Mouse (Mus musculus) thymus, adult 2 months (tissue): Measurements from ENCODE around the gene Gm10670. TPM values are rescaled to one million over a fixed set of nuclear protein-coding genes. Genes with fewer than 3 reads are reported as not detected.
"Not testable (repeated sequence)": the region's sequence is repeated elsewhere in the genome, so short reads cannot be mapped to it uniquely, and the experiment has no call there.

ENCODE experiments used
- DNase-seq: peaks from one replicate; pipeline ENCODE4 v3.0.0; 2021
- H3K27ac ChIP-seq: fragments of 200-500 bp; 2 replicates; pipeline ENCODE4 v1.5.1; 2012; ENCODE audit warnings: low read length, control low read depth; ENCODE audit not compliant: control insufficient read depth, insufficient read depth
- H3K27me3 ChIP-seq: fragments of 200-500 bp; 2 replicates; pipeline ENCODE4 v1.6.1; 2012; ENCODE audit warnings: mild to moderate bottlenecking, low read length, moderate library complexity, mixed read lengths; ENCODE audit not compliant: control insufficient read depth, insufficient read depth
- H3K36me3 ChIP-seq: fragments of 200-500 bp; 2 replicates; pipeline ENCODE4 v1.6.1; 2012; ENCODE audit warnings: mild to moderate bottlenecking, low read length, moderate library complexity; ENCODE audit not compliant: control insufficient read depth, insufficient read depth
- H3K4me1 ChIP-seq: fragments of 200-500 bp; replicated peaks from 2 replicates; pipeline ENCODE4 v1.6.1; 2012; ENCODE audit warnings: low read length; ENCODE audit not compliant: control insufficient read depth, insufficient read depth
- H3K4me3 ChIP-seq: fragments of 200-500 bp; 2 replicates; pipeline ENCODE4 v1.5.1; 2012; ENCODE audit warnings: mild to moderate bottlenecking, low read length, control low read depth, moderate library complexity; ENCODE audit not compliant: control insufficient read depth, insufficient read depth
- WGBS: fragments of 180-500 bp; shearing (Covaris S2); methylation state at CpG from one replicate; pipeline ENCODE4 v1.1.7; 2018; 5-methylcytosine and 5-hydroxymethylcytosine counted together
- polyA plus RNA-seq: library from polyadenylated mRNA; depleted of rRNA; stranded (reverse); fragments of >200 nt; gene quantifications from 2 replicates; pipeline ENCODE4 v1.2.3, GENCODE M21; 2012; rRNA removed

The Gm10670 gene
- not detected in 2 replicates for polyA plus RNA-seq

GRCm38 (mm10) chr7:20474825-20475224, at the start of gene Gm10670:
Gm10670 (minus strand) TSS chr7:20474925.
- H3K4me3 ChIP-seq, H3K36me3 ChIP-seq, H3K4me1 ChIP-seq, H3K27me3 ChIP-seq, DNase-seq, H3K27ac ChIP-seq: not testable (repeated sequence)
- WGBS = no CpG with 5 or more reads among the region's 5 CpGs

GRCm38 (mm10) chr7:20510434-20510833, 35.7 kb upstream of the Gm10670 start, which contains the start of gene Vmn1r103:
Vmn1r103 (minus strand) TSS chr7:20510534.
- DNase-seq, H3K27ac ChIP-seq, H3K4me1 ChIP-seq, H3K36me3 ChIP-seq, H3K27me3 ChIP-seq, H3K4me3 ChIP-seq: not testable (repeated sequence)
- WGBS = 43% methylated on average over 1 of the region's 3 CpGs

- DNase-seq, H3K4me3 ChIP-seq, H3K27ac ChIP-seq, H3K4me1 ChIP-seq, H3K27me3 ChIP-seq, H3K36me3 ChIP-seq: not testable (repeated sequence)
- no CpG with 5 or more reads among the region's 2 CpGs for WGBS
Observed at GRCm38 (mm10) chr7:20442493-20442892, 32.2 kb downstream of the Gm10670 start, which contains the start of gene Vmn1r101. Vmn1r101 (minus strand) TSS chr7:20442593.

Other genes starting within 250 kb of the Gm10670 start
- not detected in 2 replicates for gene Gm4498, start 241.1 kb downstream of the Gm10670 start, polyA plus RNA-seq
- gene Gm5890, start 212.1 kb downstream of the Gm10670 start, polyA plus RNA-seq = not detected in 2 replicates
- gene Gm4133, start 140.9 kb downstream of the Gm10670 start, polyA plus RNA-seq = not detected in 2 replicates
- gene Gm5728, start 99.5 kb downstream of the Gm10670 start, polyA plus RNA-seq = not detected in 2 replicates
- not detected in 2 replicates for gene Vmn1r100, start 57.0 kb downstream of the Gm10670 start, polyA plus RNA-seq
- gene Vmn1r101, start 32.3 kb downstream of the Gm10670 start, polyA plus RNA-seq = not detected in 2 replicates
- not detected in 2 replicates for gene Vmn1r103, start 35.6 kb upstream of the Gm10670 start, polyA plus RNA-seq
- gene Vmn1r104, start 58.9 kb upstream of the Gm10670 start, polyA plus RNA-seq = not detected in 2 replicates
- not detected in 2 replicates for gene Gm5726, start 70.8 kb upstream of the Gm10670 start, polyA plus RNA-seq
- not detected in 2 replicates for gene Gm4141, start 101.3 kb upstream of the Gm10670 start, polyA plus RNA-seq
- gene Gm4513, start 124.1 kb upstream of the Gm10670 start, polyA plus RNA-seq = not detected in 2 replicates
- not detected in 2 replicates for gene Vmn1r107, start 194.0 kb upstream of the Gm10670 start, polyA plus RNA-seq
- gene Vmn1r111, start 228.3 kb upstream of the Gm10670 start, polyA plus RNA-seq = not detected in 2 replicates